23 mouse cellular contexts compared by ENCODE assay signal in genomic region chr8:119635958-119636357, GRCm38 (mm10). TPM values are rescaled to one million over a fixed set of nuclear protein-coding genes. Genes with fewer than 3 reads are reported as not detected.
A peak's percentile ranks its signal among the peaks of the same experiment; 100 is the strongest.
DNase-seq lines count a peak whose midpoint lies in the region; ATAC-seq and TF ChIP-seq lines count a peak whose summit lies in the region.
"Had no signal": no experiment of that assay in that cellular context is flagged by ENCODE, and none has a peak within 500 bp of the region (broad histone marks: within the 10 kb centered on the region; RNA-seq: fewer than 3 reads in every experiment).

No protein-coding gene starts in this region.

- no peak for DNase-seq in frontal cortex, postnatal 10 days (ENCODE audit: low spot score in 2 of 2)
- no peak for DNase-seq in lung, adult 2 months
- DNase-seq: kidney, adult 9 months; liver; lung, postnatal 36 days; right cerebral cortex, postnatal 25 days had no signal

- H3K9me3 ChIP-seq in hindbrain, embryonic 16.5 days (ENCODE audit: control insufficient read depth, low read length): no peaks in the 10 kb centered on the region
- no peaks in the 10 kb centered on the region for H3K9me3 ChIP-seq in hindbrain, embryonic 12.5 days (replicated peaks)
- no peaks in the 10 kb centered on the region for H3K9me3 ChIP-seq in midbrain, embryonic 15.5 days
- H3K9me3 ChIP-seq in midbrain, embryonic 16.5 days (replicated peaks; ENCODE audit: control insufficient read depth, low read length, poor library complexity, severe bottlenecking): no peaks in the 10 kb centered on the region
- H3K9me3 ChIP-seq: liver, embryonic 15.5 days; neural tube, embryonic 13.5 days; stomach, embryonic 15.5 days had no signal

- TF ChIP-seq POLR2A in lung, adult 2 months (IDR thresholded peaks at IDR 0.05; ENCODE audit: borderline replicate concordance, extremely low read depth, low read depth, low read length): no peak

- peaks cover 3% of the 10 kb centered on the region for H3K4me1 ChIP-seq in hindbrain, embryonic 16.5 days (ENCODE audit: control insufficient read depth, insufficient read depth, low read depth, low read length)
- peaks cover 30% of the 10 kb centered on the region for H3K4me1 ChIP-seq in hindbrain, embryonic 12.5 days
- peaks cover 12% of the 10 kb centered on the region for H3K4me1 ChIP-seq in midbrain, embryonic 15.5 days
- H3K4me1 ChIP-seq in midbrain, embryonic 16.5 days (ENCODE audit: control insufficient read depth, insufficient read depth, low read length): peaks cover 4% of the 10 kb centered on the region; the same call in 1 of the 2 replicates
- peaks cover 5% of the 10 kb centered on the region for H3K4me1 ChIP-seq in lung, adult 2 months (ENCODE audit: control insufficient read depth, insufficient read depth, low read length)
- H3K4me1 ChIP-seq: liver, embryonic 15.5 days had no signal

- peaks cover 7% of the 10 kb centered on the region for H3K27me3 ChIP-seq in hindbrain, embryonic 16.5 days (replicated peaks; ENCODE audit: control insufficient read depth, insufficient read depth, low read length)
- H3K27me3 ChIP-seq in hindbrain, embryonic 12.5 days: peaks cover 18% of the 10 kb centered on the region
- H3K27me3 ChIP-seq in midbrain, embryonic 15.5 days (replicated peaks): 0 out of 2 replicates have a peak, but pooled peaks cover 12% of the 10 kb centered on the region
- H3K27me3 ChIP-seq in midbrain, embryonic 16.5 days (ENCODE audit: control insufficient read depth, insufficient read depth, low read depth, low read length): peaks cover 9% of the 10 kb centered on the region; the same call in 1 of the 2 replicates

- no peak overlapping the region for H3K27ac ChIP-seq in hindbrain, embryonic 16.5 days (ENCODE audit: low read depth, low read length)
- H3K27ac ChIP-seq in hindbrain, embryonic 12.5 days: no peak overlapping the region
- H3K27ac ChIP-seq in midbrain, embryonic 15.5 days: no peak overlapping the region
- no peak overlapping the region for H3K27ac ChIP-seq in midbrain, embryonic 16.5 days (ENCODE audit: low read length)
- H3K27ac ChIP-seq: liver, embryonic 15.5 days; neural tube, embryonic 13.5 days; stomach, embryonic 15.5 days had no signal

- ATAC-seq in frontal cortex, adult (ENCODE audit: low TSS enrichment): peak; percentile 54
- no peak for ATAC-seq in hindbrain, embryonic 16.5 days
- no peak for ATAC-seq in hindbrain, embryonic 12.5 days (ENCODE audit: low FRiP score)
- no peak for ATAC-seq in midbrain, embryonic 15.5 days (replicated peaks)
- ATAC-seq in midbrain, embryonic 16.5 days: no peak
- ATAC-seq: forebrain, embryonic 14.5 days; intestine, postnatal 0 days; Patski had no signal

- WGBS in hindbrain, embryonic 16.5 days: 54% methylated on average over 2 of the region's 2 CpGs
- WGBS in hindbrain, embryonic 12.5 days: 62% methylated on average over 2 of the region's 2 CpGs
- WGBS in midbrain, embryonic 15.5 days: 52% methylated on average over 2 of the region's 2 CpGs
- WGBS in midbrain, embryonic 16.5 days: 60% methylated on average over 2 of the region's 2 CpGs
- WGBS in lung, adult 2 months: 52% methylated on average over 2 of the region's 2 CpGs

- no peaks in the 10 kb centered on the region for H3K36me3 ChIP-seq in hindbrain, embryonic 16.5 days (ENCODE audit: control insufficient read depth, insufficient read depth, low read length)
- H3K36me3 ChIP-seq in hindbrain, embryonic 12.5 days: no peaks in the 10 kb centered on the region
- no peaks in the 10 kb centered on the region for H3K36me3 ChIP-seq in midbrain, embryonic 15.5 days (replicated peaks)
- H3K36me3 ChIP-seq in midbrain, embryonic 16.5 days (ENCODE audit: control insufficient read depth, insufficient read depth, low read length): no peaks in the 10 kb centered on the region
- H3K36me3 ChIP-seq: liver, embryonic 15.5 days; neural tube, embryonic 13.5 days; stomach, embryonic 15.5 days had no signal

- peak overlapping the region; percentile 3; the same call in 1 of the 2 replicates for H3K9ac ChIP-seq in hindbrain, embryonic 16.5 days (ENCODE audit: low read depth, low read length)
- H3K9ac ChIP-seq in hindbrain, embryonic 12.5 days: no peak overlapping the region
- H3K9ac ChIP-seq in midbrain, embryonic 15.5 days: peak overlapping the region; percentile 16; the same call in 1 of the 2 replicates
- no peak overlapping the region for H3K9ac ChIP-seq in midbrain, embryonic 16.5 days (ENCODE audit: low read depth, low read length)
- H3K9ac ChIP-seq: liver, embryonic 15.5 days; neural tube, embryonic 13.5 days; stomach, embryonic 15.5 days had no signal

- H3K4me3 ChIP-seq in hindbrain, embryonic 16.5 days (ENCODE audit: low read length): no peak overlapping the region
- no peak overlapping the region for H3K4me3 ChIP-seq in hindbrain, embryonic 12.5 days
- H3K4me3 ChIP-seq in midbrain, embryonic 15.5 days: no peak overlapping the region
- H3K4me3 ChIP-seq in midbrain, embryonic 16.5 days (ENCODE audit: low read depth, low read length): no peak overlapping the region
- no peak overlapping the region for H3K4me3 ChIP-seq in lung, adult 2 months (replicated peaks; ENCODE audit: extremely low read depth, low read depth, low read length)
- H3K4me3 ChIP-seq: liver, embryonic 15.5 days; myocyte; neural tube, embryonic 13.5 days; stomach, embryonic 15.5 days had no signal

- TF ChIP-seq CTCF in lung, adult 2 months (IDR thresholded peaks at IDR 0.05; ENCODE audit: insufficient read depth, low read length): no peak

- H3K4me2 ChIP-seq in hindbrain, embryonic 16.5 days (ENCODE audit: low read length): no peak overlapping the region
- H3K4me2 ChIP-seq in hindbrain, embryonic 12.5 days (replicated peaks): no peak overlapping the region
- no peak overlapping the region for H3K4me2 ChIP-seq in midbrain, embryonic 15.5 days
- no peak overlapping the region for H3K4me2 ChIP-seq in midbrain, embryonic 16.5 days (ENCODE audit: low read length)
- H3K4me2 ChIP-seq: heart, embryonic 11.5 days; liver, embryonic 15.5 days; neural tube, embryonic 13.5 days; stomach, embryonic 15.5 days had no signal

RNA-seq across cellular contexts. Expression of gene Kcng4, which starts 0.5 kb away (rescaled TPM):
- 0.13 and 0.14 TPM in 2 replicates for polyA plus RNA-seq in hindbrain, embryonic 16.5 days (2015; fragmentation: Nextera tagmentation; extraction: Ambion mirVana)
- 0.22 TPM in 1 of 2 replicates, not detected in the other for polyA plus RNA-seq in hindbrain, embryonic 12.5 days (2016; fragmentation: Nextera tagmentation; extraction: Ambion mirVana)
- polyA plus RNA-seq in midbrain, embryonic 15.5 days (2015; fragmentation: Nextera tagmentation; extraction: Ambion mirVana): 0.14 and 0.33 TPM in 2 replicates
- 0.26 and 1.6 TPM in 2 replicates for polyA plus RNA-seq in midbrain, embryonic 16.5 days (2015; fragmentation: Nextera tagmentation; extraction: Ambion mirVana)
- 0.17 and 0.51 TPM in 2 replicates for polyA plus RNA-seq in lung, adult 2 months (2012; rRNA removed)
- polyA plus RNA-seq: embryonic facial prominence, embryonic 11.5 days; heart, embryonic 11.5 days; limb, embryonic 11.5 days; liver, embryonic 15.5 days; myocyte; neural tube, embryonic 13.5 days had no signal

RNA-seq across cellular contexts. Expression of gene Adad2, which starts 23.4 kb away (rescaled TPM):
- polyA plus RNA-seq in hindbrain, embryonic 16.5 days (2015; fragmentation: Nextera tagmentation; extraction: Ambion mirVana): 0.23 and 0.29 TPM in 2 replicates
- polyA plus RNA-seq in hindbrain, embryonic 12.5 days (2016; fragmentation: Nextera tagmentation; extraction: Ambion mirVana): 0.18 TPM in 1 of 2 replicates, not detected in the other
- polyA plus RNA-seq in midbrain, embryonic 15.5 days (2015; fragmentation: Nextera tagmentation; extraction: Ambion mirVana): 0.23 and 0.31 TPM in 2 replicates
- 0.10 and 0.19 TPM in 2 replicates for polyA plus RNA-seq in midbrain, embryonic 16.5 days (2015; fragmentation: Nextera tagmentation; extraction: Ambion mirVana)
- polyA plus RNA-seq in lung, adult 2 months (2012; rRNA removed): not detected in 2 replicates
- polyA plus RNA-seq: frontal cortex, adult 2 months; heart, embryonic 11.5 days; liver, embryonic 15.5 days; lung, embryonic 16.5 days; myocyte; neural tube, embryonic 13.5 days; Patski; stomach, embryonic 15.5 days had no signal

RNA-seq across cellular contexts. Expression of gene Wfdc1, which starts 30.2 kb away (rescaled TPM):
- 7.1 and 8.3 TPM in 2 replicates for polyA plus RNA-seq in hindbrain, embryonic 16.5 days (2015; fragmentation: Nextera tagmentation; extraction: Ambion mirVana)
- polyA plus RNA-seq in hindbrain, embryonic 12.5 days (2016; fragmentation: Nextera tagmentation; extraction: Ambion mirVana): 1.8 and 2.5 TPM in 2 replicates
- polyA plus RNA-seq in midbrain, embryonic 15.5 days (2015; fragmentation: Nextera tagmentation; extraction: Ambion mirVana): 4.6 and 7.1 TPM in 2 replicates
- 6.0 and 6.3 TPM in 2 replicates for polyA plus RNA-seq in midbrain, embryonic 16.5 days (2015; fragmentation: Nextera tagmentation; extraction: Ambion mirVana)
- polyA plus RNA-seq in lung, adult 2 months (2012; rRNA removed): 122 and 130 TPM in 2 replicates
- polyA plus RNA-seq: limb, embryonic 11.5 days; Patski had no signal

RNA-seq across cellular contexts. Expression of gene Taf1c, which starts 30.9 kb away (rescaled TPM):
- 13.0 and 15.2 TPM in 2 replicates for polyA plus RNA-seq in hindbrain, embryonic 16.5 days (2015; fragmentation: Nextera tagmentation; extraction: Ambion mirVana)
- polyA plus RNA-seq in hindbrain, embryonic 12.5 days (2016; fragmentation: Nextera tagmentation; extraction: Ambion mirVana): 13.2 and 14.9 TPM in 2 replicates
- polyA plus RNA-seq in midbrain, embryonic 15.5 days (2015; fragmentation: Nextera tagmentation; extraction: Ambion mirVana): 16.6 and 17.7 TPM in 2 replicates
- polyA plus RNA-seq in midbrain, embryonic 16.5 days (2015; fragmentation: Nextera tagmentation; extraction: Ambion mirVana): 14.3 and 14.6 TPM in 2 replicates
- 17.6 and 19.5 TPM in 2 replicates for polyA plus RNA-seq in lung, adult 2 months (2012; rRNA removed)

Comparison
In these comparisons a context has a peak if more than half of its experiments do, and no peak if none do; other contexts are left out.
1. H3K9ac ChIP-seq: peak in hindbrain, embryonic 16.5 days (single experiment) and midbrain, embryonic 15.5 days (single experiment); none in hindbrain, embryonic 12.5 days (single experiment) and midbrain, embryonic 16.5 days (single experiment).
2. RNA of gene Wfdc1, which starts 30.2 kb away (polyA plus RNA-seq): 122 to 130 TPM in lung, adult 2 months; 7.1 to 8.3 TPM in hindbrain, embryonic 16.5 days, 6.0 to 6.3 TPM in midbrain, embryonic 16.5 days, 4.6 to 7.1 TPM in midbrain, embryonic 15.5 days and 1.8 to 2.5 TPM in hindbrain, embryonic 12.5 days; every median in the first group is over 10 times any median in the second.